Mouse (Mus musculus) myocyte (in vitro differentiated cells): ENCODE measurements at regions not wholly inside any gene's neighbourhood (a gene's known extent, or its start where the extent isn't known, plus 50 kb on each side); places are given as distances from the start of the nearest gene placed in this dataset.

Experiments
- CEBPB ChIP-seq: IDR thresholded peaks from 2 replicates; pipeline ENCODE4 v1.6.1; 2011; ENCODE audit warnings: mild to moderate bottlenecking, moderate library complexity; ENCODE audit not compliant: poor library complexity, insufficient read depth, severe bottlenecking
- E2F4 ChIP-seq: IDR thresholded peaks from one replicate; pipeline ENCODE4 v1.6.1; 2011; ENCODE audit warnings: mild to moderate bottlenecking, control low read depth, moderate library complexity; ENCODE audit not compliant: insufficient read depth
- MAX ChIP-seq: IDR thresholded peaks from one replicate; pipeline ENCODE4 v1.6.1; 2011; ENCODE audit warnings: low read depth, mild to moderate bottlenecking, control low read depth
- MYOD1 ChIP-seq, 3 experiments: IDR thresholded peaks; one replicate each; pipeline ENCODE4 v1.6.1; 2011; ENCODE audit warnings: control low read depth in 2 of 3, low read depth in 2 of 3, mild to moderate bottlenecking in 2 of 3, moderate library complexity in 1 of 3; ENCODE audit not compliant: insufficient read length in 2 of 3, control insufficient read depth in 1 of 3
- MYOG ChIP-seq, 3 experiments: IDR thresholded peaks; one replicate each; pipeline ENCODE4 v1.6.1; 2011; ENCODE audit warnings: control low read depth in 2 of 3, low read depth in 2 of 3, mild to moderate bottlenecking in 2 of 3; ENCODE audit not compliant: insufficient read length in 2 of 3, control insufficient read depth in 1 of 3, insufficient read depth in 1 of 3
- POLR2A ChIP-seq: IDR thresholded peaks from one replicate; pipeline ENCODE4 v1.6.1; 2011; ENCODE audit warnings: low read depth, mild to moderate bottlenecking, control low read depth, moderate library complexity; ENCODE audit not compliant: insufficient read length
- POLR2AphosphoS2 ChIP-seq: IDR thresholded peaks from one replicate; pipeline ENCODE4 v1.6.1; 2011; ENCODE audit warnings: low read depth, control low read depth; ENCODE audit not compliant: insufficient read length
- USF1 ChIP-seq: IDR thresholded peaks from one replicate; pipeline ENCODE4 v1.6.1; 2011; ENCODE audit warnings: low read depth, mild to moderate bottlenecking, control low read depth, moderate library complexity

DNA sequence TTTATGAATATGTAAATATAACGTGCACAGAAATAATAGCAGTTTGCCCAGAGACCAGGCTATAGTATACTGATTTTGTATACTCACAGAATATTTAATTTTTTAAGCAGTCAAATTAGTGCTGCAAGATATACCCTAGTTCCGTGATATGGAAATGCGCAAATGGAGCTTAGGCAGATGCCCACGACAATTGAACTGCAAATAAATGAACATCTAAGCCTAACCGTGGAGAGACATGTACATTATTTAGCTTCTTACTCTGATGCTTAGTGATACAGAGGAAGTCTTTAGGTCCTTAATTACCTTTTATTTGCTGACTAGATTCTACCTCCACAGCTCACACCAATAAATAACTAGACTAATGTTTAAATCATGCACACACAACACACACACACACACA lies 221.9 kb downstream of the Usp25 start:
- no peak for TF ChIP-seq USF1
- no peak for TF ChIP-seq POLR2A
- no peak for TF ChIP-seq MAX
- TF ChIP-seq POLR2AphosphoS2 = no peak
- no peak for TF ChIP-seq E2F4
- no peak for TF ChIP-seq CEBPB
- no peak for TF ChIP-seq MYOD1 (IDR thresholded peaks at IDR 0.05; ENCODE audit: control insufficient read depth in 1 of 3, insufficient read length in 2 of 3, low read depth in 2 of 3)
- no peak for TF ChIP-seq MYOG (IDR thresholded peaks at IDR 0.05; ENCODE audit: control insufficient read depth in 1 of 3, insufficient read depth in 1 of 3, insufficient read length in 2 of 3, low read depth in 2 of 3)
